Mouse (Mus musculus) left cerebral cortex, adult 6 months (tissue): ENCODE measurements around the gene Prl7d1. TPM values are rescaled to one million over a fixed set of nuclear protein-coding genes. Genes with fewer than 3 reads are reported as not detected.

ENCODE experiments used
- long read RNA-seq, 2 experiments: library from polyadenylated mRNA; unstranded; transcript quantifications; one replicate each; pipeline ENCODE4 v2.0.0; 2019 to 2020
- polyA plus RNA-seq: library from polyadenylated mRNA; unstranded; fragments of <200 nt; fragmentation: Nextera tagmentation; gene quantifications from 2 replicates; pipeline ENCODE4 v1.2.3, GENCODE M21; 2021

Prl7d1 gene
- not detected in 2 replicates for polyA plus RNA-seq
- long read RNA-seq, experiment 1: 0 reads
- long read RNA-seq, experiment 2: 0 reads

GRCm38 (mm10) chr13:27716636-27717035 is at the start of gene Prl7d1:
TSS of gene Prl7d1 (minus strand) at chr13:27716736.

GRCm38 (mm10) chr13:27667936-27668335 is 48.6 kb downstream of the Prl7d1 start, which contains the start of gene Prl7a2:
TSS of gene Prl7a2 (minus strand) at chr13:27668036.

Other genes with a start within 250 kb of the Prl7d1 start
- gene Prl8a8, start 203.5 kb downstream of the Prl7d1 start, polyA plus RNA-seq: not detected in 2 replicates
- gene Prl8a9, start 152.1 kb downstream of the Prl7d1 start, polyA plus RNA-seq: not detected in 2 replicates
- not detected in 2 replicates for gene Prl8a1, start 134.6 kb downstream of the Prl7d1 start, polyA plus RNA-seq
- gene Prl7b1, start 106.2 kb downstream of the Prl7d1 start, polyA plus RNA-seq: not detected in 2 replicates
- not detected in 2 replicates for gene Prl7a1, start 74.2 kb downstream of the Prl7d1 start, polyA plus RNA-seq
- not detected in 2 replicates for gene Prl7a2, start 48.7 kb downstream of the Prl7d1 start, polyA plus RNA-seq
- gene Prl7c1, start 64.1 kb upstream of the Prl7d1 start, polyA plus RNA-seq: not detected in 2 replicates
- gene Prl2a1, start 84.9 kb upstream of the Prl7d1 start, polyA plus RNA-seq: not detected in 2 replicates
- not detected in 2 replicates for gene Prl2c1, start 132.6 kb upstream of the Prl7d1 start, polyA plus RNA-seq